Mouse (Mus musculus): ENCODE results near the gene Dusp5.
"Not testable (repeated sequence)": the region's sequence is repeated elsewhere in the genome, so short reads cannot be mapped to it uniquely, and the experiment has no call there.

Gene Dusp5

GRCm38 (mm10) chr19:53574131-53574530, 45.2 kb downstream of the Dusp5 start:
- in situ Hi-C loops (cut with MboI, MseI), result loop anchor here (5.0 kb wide), 1 partner anchor 37 kb away; no protein-coding TSS in a partner anchor

- in situ Hi-C loops (cut with MboI, MseI), result loop anchor here (5.0 kb wide), 1 partner anchor 37 kb away; no protein-coding TSS in a partner anchor
These were observed 45.6 kb downstream of the Dusp5 start for GRCm38 (mm10) chr19:53574546-53574945.

DNA sequence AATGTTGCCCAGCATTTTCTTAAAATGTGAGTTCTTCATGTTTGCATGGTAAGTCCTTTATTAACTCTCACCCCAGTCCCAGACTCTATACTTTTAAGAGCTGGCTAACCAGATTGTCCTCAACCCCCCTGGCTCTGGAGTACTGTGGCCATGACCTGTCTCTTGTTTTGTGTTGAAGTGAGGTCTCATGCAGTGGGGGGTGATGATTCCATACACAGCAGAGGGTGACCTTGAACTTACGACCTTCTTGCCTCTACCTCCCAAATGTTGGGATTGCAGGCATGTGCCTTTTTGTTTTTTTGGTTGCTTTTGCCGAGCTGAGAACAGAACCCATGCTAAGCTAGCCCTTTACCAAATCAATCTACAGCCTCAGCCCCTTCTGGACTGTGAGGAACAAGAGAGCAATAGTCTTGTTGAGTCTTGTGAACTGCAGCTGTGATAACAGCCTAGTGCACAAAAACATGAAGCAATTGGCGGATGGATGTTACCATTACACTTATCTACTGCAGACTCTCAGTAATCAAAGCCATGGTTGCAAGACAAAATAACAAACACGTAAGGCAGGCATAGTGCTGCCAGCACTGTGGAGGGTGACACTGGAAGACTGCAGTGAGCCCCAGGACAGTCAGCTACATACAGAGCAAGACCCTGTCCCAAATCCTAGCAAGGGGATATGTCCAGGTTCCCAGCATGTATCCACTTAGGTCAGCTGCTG, 46.5 kb downstream of the Dusp5 start:
- in situ Hi-C loops (cut with MboI, MseI), result loop anchor here (5.0 kb wide), 1 partner anchor 178 kb away; no protein-coding TSS in a partner anchor

DNA sequence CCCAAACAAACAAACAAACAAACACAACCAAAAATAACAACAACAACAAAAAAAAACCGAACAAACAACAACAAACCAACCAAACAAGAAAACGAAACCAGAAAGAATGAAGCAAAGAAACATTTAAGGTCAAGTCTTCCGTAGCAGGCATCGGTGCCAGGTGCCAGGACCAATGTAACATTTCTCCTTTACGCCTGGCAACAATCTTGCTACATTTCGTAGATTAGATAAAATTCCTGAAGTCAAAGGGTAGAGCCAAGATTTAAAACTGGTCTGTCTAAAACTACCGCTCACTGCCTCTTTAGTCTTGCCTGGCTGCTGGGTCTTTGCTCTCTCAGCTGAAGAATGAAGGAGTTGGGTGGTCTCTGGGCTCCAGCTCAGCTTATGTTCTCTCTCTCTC, 47.2 kb downstream of the Dusp5 start:
- in situ Hi-C loops (cut with MboI, MseI), result loop anchor here (5.0 kb wide), 1 partner anchor 179 kb away; no protein-coding TSS in a partner anchor

DNA sequence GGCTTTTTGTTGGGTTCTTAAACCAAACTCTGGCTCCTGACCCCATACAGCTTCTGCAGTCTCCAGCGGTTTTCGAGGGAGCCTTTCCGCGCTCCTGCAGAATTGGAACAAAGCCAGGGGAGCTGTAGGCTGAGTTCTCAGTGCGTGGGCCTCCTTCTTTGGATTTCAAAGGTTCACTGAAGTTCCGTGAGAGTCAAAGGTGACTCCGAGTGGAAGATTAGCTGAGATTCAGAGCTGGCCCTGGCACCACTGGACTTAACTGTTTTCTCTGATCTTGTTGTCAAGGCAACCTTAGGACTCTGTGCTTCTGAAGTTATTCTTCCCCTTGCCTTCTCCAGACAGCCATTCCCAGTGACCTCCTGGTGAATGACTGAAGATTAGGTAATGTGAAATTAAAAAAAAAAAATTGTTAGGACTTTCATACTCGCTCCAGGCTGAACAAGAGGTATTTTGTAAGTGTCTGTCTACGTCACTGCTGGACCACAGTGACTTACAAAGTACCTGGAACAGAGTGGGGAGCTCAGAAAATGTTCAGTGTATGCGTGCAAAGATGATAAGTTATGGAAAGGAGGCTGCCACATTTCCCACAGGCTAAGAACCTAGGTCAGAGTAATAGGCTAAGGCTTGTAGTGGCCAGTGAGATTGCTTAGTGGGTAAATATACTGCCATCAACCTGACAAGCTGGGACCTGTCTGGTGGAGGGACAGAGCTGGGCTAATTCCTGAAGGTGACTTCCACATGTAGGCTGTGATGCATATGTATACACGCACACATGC, 48.3 kb downstream of the Dusp5 start:
- in situ Hi-C loops (cut with MboI, MseI), result loop anchor here (5.0 kb wide), 1 partner anchor 180 kb away; no protein-coding TSS in a partner anchor

GRCm38 (mm10) chr19:53578597-53579252, 49.8 kb downstream of the Dusp5 start:
- in situ Hi-C loops (cut with MboI, MseI), result loop anchor here (5.0 kb wide), 1 partner anchor 181 kb away; no protein-coding TSS in a partner anchor

- in situ Hi-C loops (cut with MboI, MseI), result not testable (repeated sequence)
These were observed 51.4 kb downstream of the Dusp5 start for GRCm38 (mm10) chr19:53580271-53580670.

GRCm38 (mm10) chr19:53587686-53588085, 58.8 kb downstream of the Dusp5 start:
- in situ Hi-C loops (cut with MboI, MseI), result not testable (repeated sequence)

DNA sequence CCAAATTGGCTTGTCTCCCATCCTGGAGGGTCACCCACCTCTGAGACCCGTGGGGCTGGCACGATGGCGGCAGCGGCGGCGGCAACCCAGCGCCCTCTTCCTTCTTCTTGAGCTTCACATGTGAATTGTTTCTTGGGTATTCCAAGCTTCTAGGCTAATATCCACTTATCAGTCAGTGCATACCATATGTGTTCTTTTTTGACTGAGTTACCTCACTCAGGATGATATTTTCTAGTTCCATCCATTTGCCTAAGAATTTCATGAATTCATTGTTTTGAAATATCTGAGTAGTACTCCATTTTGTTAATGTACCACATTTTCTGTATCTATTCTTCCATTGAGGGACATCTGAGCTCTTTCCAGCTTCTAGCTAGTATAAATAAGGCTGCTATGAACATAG, 60.1 kb downstream of the Dusp5 start, which contains the start of gene Nutf2-ps1:
Nutf2-ps1 (minus strand) TSS at position 101 of the 400 bp plus-strand sequence.
- in situ Hi-C loops (cut with MboI, MseI), result not testable (repeated sequence)
